Mouse (Mus musculus) intestine, embryonic 15.5 days (tissue): ENCODE measurements around the gene Ost4. TPM values are rescaled to one million over a fixed set of nuclear protein-coding genes. Genes with fewer than 3 reads are reported as not detected.

Source experiments
- ATAC-seq: fragments of 200-750 bp; cut with Nextera tagmentation; 2 replicates; pipeline ENCODE4 v1.8.0; 2017; ENCODE audit warnings: moderate TSS enrichment, moderate library complexity
- H3K27ac ChIP-seq: fragments of 300-500 bp; sonication (generic); 2 replicates; pipeline ENCODE4 v1.5.1; 2015; ENCODE audit warnings: mild to moderate bottlenecking, inconsistent platforms
- H3K27me3 ChIP-seq: fragments of 300-500 bp; sonication (generic); replicated peaks from 2 replicates; pipeline ENCODE4 v1.6.1; 2015; ENCODE audit warnings: inconsistent platforms
- H3K36me3 ChIP-seq: fragments of 300-500 bp; sonication (generic); 2 replicates; pipeline ENCODE4 v1.6.1; 2015; ENCODE audit warnings: inconsistent platforms
- H3K4me1 ChIP-seq: fragments of 300-500 bp; sonication (generic); replicated peaks from 2 replicates; pipeline ENCODE4 v1.6.1; 2015; ENCODE audit warnings: inconsistent platforms
- H3K4me2 ChIP-seq: fragments of 300-500 bp; sonication (generic); replicated peaks from 2 replicates; pipeline ENCODE4 v1.6.1; 2015; ENCODE audit warnings: mild to moderate bottlenecking, inconsistent platforms
- H3K4me3 ChIP-seq: fragments of 300-500 bp; sonication (generic); replicated peaks from 2 replicates; pipeline ENCODE4 v1.5.1; 2015; ENCODE audit warnings: inconsistent platforms
- H3K9ac ChIP-seq: fragments of 300-500 bp; sonication (generic); 2 replicates; pipeline ENCODE4 v1.6.1; 2015; ENCODE audit warnings: inconsistent platforms
- H3K9me3 ChIP-seq: fragments of 300-500 bp; sonication (generic); 2 replicates; pipeline ENCODE4 v1.6.1; 2016; ENCODE audit warnings: inconsistent platforms
- WGBS: fragments of 180-500 bp; shearing (Covaris S2); methylation state at CpG from one replicate; pipeline ENCODE4 v1.1.7; 2015; 5-methylcytosine and 5-hydroxymethylcytosine counted together
- polyA plus RNA-seq: library from polyadenylated mRNA; unstranded; fragments of >200 nt; fragmentation: Nextera tagmentation; extraction: Ambion mirVana; gene quantifications from 2 replicates; pipeline ENCODE4 v1.2.1, GENCODE M21; 2015

The Ost4 gene
- polyA plus RNA-seq, 1 experiment from 2014 or later: 449 TPM

- WGBS: under 1% methylated on average over 39 of the region's 40 CpGs
- Histone ChIP-seq H3K4me1 (peaks cover 37% of the 10 kb centered on the region), H3K27me3 (no peaks in the 10 kb centered on the region), H3K4me2 (peak within 1 kb of the TSS; percentile 75), H3K9me3 (no peaks in the 10 kb centered on the region), H3K27ac (peak within 1 kb of the TSS; percentile 81), H3K36me3 (peaks cover 27% of the 10 kb centered on the region), H3K4me3 (peak within 1 kb of the TSS; percentile 43), H3K9ac (peak within 1 kb of the TSS; percentile 54)
- peak; percentile 91 for ATAC-seq
These were observed 13.9 kb upstream of the Ost4 start, which contains the start of gene Khk for GRCm38 (mm10) chr5:30921256-30922033. Khk (plus strand) TSS chr5:30921431.

- no peak overlapping the region; the same call in 1 of the 2 replicates for H3K27ac ChIP-seq
- H3K4me3 ChIP-seq: peak overlapping the region; percentile 43
- peaks cover 27% of the 10 kb centered on the region for H3K36me3 ChIP-seq
- H3K9me3 ChIP-seq: no peaks in the 10 kb centered on the region
- H3K4me2 ChIP-seq: peak overlapping the region; percentile 75
- H3K9ac ChIP-seq: peak overlapping the region; percentile 36; the same call in 1 of the 2 replicates
- no peaks in the 10 kb centered on the region for H3K27me3 ChIP-seq
- peaks cover 40% of the 10 kb centered on the region for H3K4me1 ChIP-seq
- 53% methylated on average over 19 of the region's 19 CpGs for WGBS
- peak; percentile 13 for ATAC-seq
These were observed 13.0 kb upstream of the Ost4 start for GRCm38 (mm10) chr5:30920621-30921020.

DNA sequence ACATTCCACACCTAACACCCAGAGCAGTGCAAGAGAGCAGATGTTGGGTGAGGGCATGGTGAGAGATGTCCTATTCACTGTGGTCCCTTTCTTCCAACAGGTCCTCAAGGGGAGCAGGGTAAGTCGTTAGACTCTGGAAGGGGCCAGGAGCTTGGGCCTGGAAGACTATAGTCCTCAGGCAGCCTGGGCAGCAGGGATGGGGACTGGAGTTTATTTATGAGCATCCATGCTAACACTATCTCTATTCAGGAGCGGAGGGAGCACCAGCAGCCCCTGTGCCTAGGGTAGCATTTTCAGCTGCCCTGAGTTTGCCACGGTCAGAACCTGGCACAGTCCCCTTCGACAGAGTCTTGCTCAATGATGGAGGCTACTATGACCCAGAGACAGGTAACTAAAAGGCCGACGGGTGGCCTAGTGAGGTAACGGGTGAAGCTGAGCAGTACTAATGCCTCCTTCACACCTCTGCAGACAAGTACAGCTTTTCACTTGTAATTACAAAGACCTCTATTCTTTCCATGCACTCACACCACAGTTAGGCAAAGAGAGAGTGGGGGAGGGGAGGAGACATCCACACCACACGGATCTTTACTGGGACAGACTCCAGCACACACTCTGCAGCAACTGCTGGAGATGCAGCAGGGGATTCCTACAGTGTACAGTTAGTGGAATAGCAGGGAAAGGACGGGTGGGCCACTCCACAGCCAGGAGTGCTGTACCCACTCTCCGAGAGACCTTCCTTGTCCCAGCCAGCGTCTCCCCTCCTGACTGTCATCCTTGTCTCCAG, 12.4 kb upstream of the Ost4 start:
- no peak for ATAC-seq
- H3K36me3 ChIP-seq: peaks cover 27% of the 10 kb centered on the region
- H3K27ac ChIP-seq: no peak overlapping the region; the same call in 1 of the 2 replicates
- WGBS: 67% methylated on average over 11 of the region's 11 CpGs
- no peaks in the 10 kb centered on the region for H3K27me3 ChIP-seq
- H3K4me3 ChIP-seq: peak overlapping the region; percentile 43; the same call in 1 of the 2 replicates
- peak overlapping the region; percentile 75 for H3K4me2 ChIP-seq
- no peaks in the 10 kb centered on the region for H3K9me3 ChIP-seq
- peak overlapping the region; percentile 36; the same call in 1 of the 2 replicates for H3K9ac ChIP-seq
- H3K4me1 ChIP-seq: peaks cover 43% of the 10 kb centered on the region

DNA sequence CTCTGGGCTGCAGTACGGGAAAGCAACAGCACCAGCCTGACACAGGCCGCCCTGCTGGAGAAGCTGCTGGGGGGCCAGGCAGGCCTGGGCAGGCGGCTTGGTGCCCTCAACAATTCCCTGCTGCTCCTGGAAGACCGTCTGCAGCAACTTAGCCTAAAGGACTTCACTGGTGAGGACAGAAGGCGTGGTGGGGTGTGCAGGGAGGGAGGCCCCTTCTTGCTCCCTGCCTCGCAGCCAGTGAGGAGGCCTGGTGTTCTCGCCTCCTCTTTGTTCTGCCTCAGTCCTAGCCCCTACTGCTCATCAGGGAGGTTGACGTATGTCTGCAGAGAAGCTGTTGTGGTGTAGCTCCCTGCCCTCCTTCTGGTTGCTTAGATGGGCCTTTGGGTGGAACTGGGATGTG, 11.1 kb upstream of the Ost4 start:
- ATAC-seq: no peak
- no peak overlapping the region for H3K27ac ChIP-seq
- 83% methylated on average over 8 of the region's 8 CpGs for WGBS
- H3K9me3 ChIP-seq: no peaks in the 10 kb centered on the region
- H3K27me3 ChIP-seq: no peaks in the 10 kb centered on the region
- H3K4me1 ChIP-seq: peaks cover 43% of the 10 kb centered on the region
- no peak overlapping the region for H3K9ac ChIP-seq
- H3K4me3 ChIP-seq: no peak overlapping the region
- no peak overlapping the region for H3K4me2 ChIP-seq
- H3K36me3 ChIP-seq: peaks cover 27% of the 10 kb centered on the region

GRCm38 (mm10) chr5:30917891-30918670, 10.5 kb upstream of the Ost4 start:
- Histone ChIP-seq H3K27me3 (no peaks in the 10 kb centered on the region), H3K27ac (no peak overlapping the region), H3K9me3 (no peaks in the 10 kb centered on the region), H3K4me3 (no peak overlapping the region), H3K36me3 (peaks cover 27% of the 10 kb centered on the region), H3K4me1 (peaks cover 43% of the 10 kb centered on the region), H3K4me2 (no peak overlapping the region), H3K9ac (no peak overlapping the region)
- WGBS: 87% methylated on average over 31 of the region's 31 CpGs
- ATAC-seq: no peak

- Histone ChIP-seq H3K4me1 (peaks cover 43% of the 10 kb centered on the region), H3K27ac (no peak overlapping the region), H3K4me3 (no peak overlapping the region), H3K27me3 (no peaks in the 10 kb centered on the region), H3K36me3 (peaks cover 27% of the 10 kb centered on the region), H3K9ac (no peak overlapping the region), H3K4me2 (no peak overlapping the region), H3K9me3 (no peaks in the 10 kb centered on the region)
- 94% methylated on average over 11 of the region's 11 CpGs for WGBS
- no peak for ATAC-seq
These were observed 9.8 kb upstream of the Ost4 start for GRCm38 (mm10) chr5:30917348-30917747.

- H3K4me3 ChIP-seq: no peak overlapping the region
- 92% methylated on average over 9 of the region's 9 CpGs for WGBS
- no peak overlapping the region for H3K27ac ChIP-seq
- H3K27me3 ChIP-seq: no peaks in the 10 kb centered on the region
- H3K36me3 ChIP-seq: peaks cover 27% of the 10 kb centered on the region
- no peak overlapping the region for H3K9ac ChIP-seq
- H3K4me2 ChIP-seq: no peak overlapping the region
- no peak for ATAC-seq
- no peaks in the 10 kb centered on the region for H3K9me3 ChIP-seq
- H3K4me1 ChIP-seq: peaks cover 44% of the 10 kb centered on the region
These were observed 9.3 kb upstream of the Ost4 start for GRCm38 (mm10) chr5:30916841-30917240.

DNA sequence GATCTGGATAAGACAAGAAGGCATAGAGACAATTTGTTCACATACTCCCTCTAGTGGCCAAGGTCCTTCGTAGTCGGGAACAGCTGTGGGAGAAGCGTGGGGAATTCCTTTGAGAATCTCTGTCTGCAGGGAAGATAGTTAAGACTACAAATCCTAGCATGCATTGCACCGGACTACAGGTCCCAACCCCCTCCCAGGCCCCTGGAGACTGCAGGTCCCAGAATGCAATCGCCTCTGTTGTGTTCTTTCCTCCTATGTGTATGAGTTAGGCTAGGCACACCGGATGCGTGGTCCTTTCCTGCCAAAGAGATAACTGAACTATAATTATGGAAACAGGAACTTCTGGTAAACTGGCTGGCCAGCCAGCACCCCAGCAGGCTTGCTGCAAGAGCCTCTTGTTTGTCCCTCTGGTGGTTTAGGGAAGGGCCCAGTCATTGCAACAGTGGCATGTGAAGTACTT, 8.4 kb upstream of the Ost4 start:
- Histone ChIP-seq H3K36me3 (peaks cover 27% of the 10 kb centered on the region), H3K9me3 (no peaks in the 10 kb centered on the region), H3K4me2 (peak overlapping the region; percentile 79), H3K4me1 (peaks cover 46% of the 10 kb centered on the region), H3K4me3 (peak overlapping the region; percentile 53), H3K9ac (no peak overlapping the region), H3K27ac (peak overlapping the region; percentile 96), H3K27me3 (no peaks in the 10 kb centered on the region)
- peak; percentile 71 for ATAC-seq
- WGBS: under 1% methylated on average over 7 of the region's 7 CpGs

DNA sequence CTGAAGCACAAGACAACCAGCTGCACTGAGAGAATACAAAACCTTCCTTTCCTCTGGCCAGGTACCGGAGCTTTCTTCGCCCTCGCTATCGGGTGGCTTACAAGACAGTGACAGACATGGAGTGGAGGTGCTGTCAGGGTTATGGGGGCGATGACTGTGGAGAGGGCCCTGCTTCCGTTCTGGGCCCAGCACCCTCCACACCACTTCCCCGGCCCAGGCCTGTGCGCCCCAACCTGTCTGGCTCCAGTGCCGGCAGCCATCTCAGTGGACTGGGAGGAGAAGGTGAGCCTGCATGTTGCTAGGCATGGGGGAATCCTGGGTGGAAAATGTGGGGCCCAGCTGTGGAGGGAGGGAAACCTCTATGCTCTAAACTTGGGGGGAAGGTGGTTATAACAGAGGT, 7.9 kb upstream of the Ost4 start:
- 41% methylated on average over 9 of the region's 9 CpGs for WGBS
- ATAC-seq: no peak; the same call in none of the 2 replicates

GRCm38 (mm10) chr5:30914849-30915248, 7.3 kb upstream of the Ost4 start:
- Histone ChIP-seq H3K27ac (peak overlapping the region; percentile 96), H3K9ac (peak overlapping the region; percentile 67), H3K4me3 (peak overlapping the region; percentile 53), H3K27me3 (no peaks in the 10 kb centered on the region), H3K36me3 (peaks cover 22% of the 10 kb centered on the region), H3K9me3 (no peaks in the 10 kb centered on the region), H3K4me1 (peaks cover 41% of the 10 kb centered on the region), H3K4me2 (peak overlapping the region; percentile 79)
- WGBS: 40% methylated on average over 6 of the region's 6 CpGs
- ATAC-seq: no peak

More for the DNA sequence above, 7.9 kb upstream of the Ost4 start:
- H3K4me3 ChIP-seq: peak overlapping the region; percentile 53
- H3K36me3 ChIP-seq: peaks cover 24% of the 10 kb centered on the region
- H3K27ac ChIP-seq: peak overlapping the region; percentile 96
- peaks cover 47% of the 10 kb centered on the region for H3K4me1 ChIP-seq
- H3K27me3 ChIP-seq: no peaks in the 10 kb centered on the region
- H3K4me2 ChIP-seq: peak overlapping the region; percentile 79
- H3K9me3 ChIP-seq: no peaks in the 10 kb centered on the region
- peak overlapping the region; percentile 67 for H3K9ac ChIP-seq

GRCm38 (mm10) chr5:30914101-30914635, 6.6 kb upstream of the Ost4 start:
- ATAC-seq: no peak
- H3K36me3 ChIP-seq: peaks cover 22% of the 10 kb centered on the region
- H3K9me3 ChIP-seq: no peaks in the 10 kb centered on the region
- peak overlapping the region; percentile 53 for H3K4me3 ChIP-seq
- peak overlapping the region; percentile 96 for H3K27ac ChIP-seq
- no peaks in the 10 kb centered on the region for H3K27me3 ChIP-seq
- peak overlapping the region; percentile 67 for H3K9ac ChIP-seq
- 54% methylated on average over 7 of the region's 7 CpGs for WGBS
- H3K4me2 ChIP-seq: peak overlapping the region; percentile 79
- H3K4me1 ChIP-seq: peaks cover 48% of the 10 kb centered on the region
